Mouse (Mus musculus): Measurements from ENCODE around the gene Sel1l3. TPM values are rescaled to one million over a fixed set of nuclear protein-coding genes. Genes with fewer than 3 reads are reported as not detected.

The Sel1l3 gene
- polyA plus RNA-seq, 1 experiment from 2014 or later = 7.8 TPM

DNA sequence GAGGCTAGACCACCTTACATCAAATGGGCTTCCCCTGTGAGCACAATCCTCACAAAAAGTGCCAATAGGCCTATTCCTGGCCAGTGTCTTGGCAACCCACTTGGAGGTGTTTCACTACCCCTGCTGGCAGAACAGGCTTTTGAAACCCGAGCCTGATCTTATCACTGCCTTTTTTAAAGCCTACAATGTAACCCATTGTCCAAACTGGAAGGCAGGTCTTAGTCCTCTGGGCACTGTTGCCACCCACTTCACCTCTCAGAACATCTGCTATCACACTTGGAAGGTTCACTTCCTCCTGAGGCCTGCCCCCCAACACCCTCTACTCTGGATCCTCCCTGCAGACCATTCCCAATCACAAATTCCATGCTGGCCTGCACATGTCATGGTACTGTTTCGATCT lies 27.4 kb upstream of the Sel1l3 start:
- H3K27ac ChIP-seq = no peak overlapping the region
- H3K9me3 ChIP-seq = no peaks in the 10 kb centered on the region
- H3K36me3 ChIP-seq = no peaks in the 10 kb centered on the region
- no peak overlapping the region for H3K9ac ChIP-seq
- WGBS = 51% methylated on average over 2 of the region's 2 CpGs
- 0 out of 2 replicates have a peak, but pooled peaks cover 1% of the 10 kb centered on the region for H3K4me1 ChIP-seq
- no peak overlapping the region for H3K4me2 ChIP-seq
- no peak overlapping the region for H3K4me3 ChIP-seq (replicated peaks)
- ATAC-seq (ENCODE audit: insufficient read depth, low FRiP score, low read depth) = peak; percentile 61
- 0 out of 2 replicates have a peak, but pooled peaks cover 4% of the 10 kb centered on the region for H3K27me3 ChIP-seq (replicated peaks)

GRCm38 (mm10) chr5:53239831-53240440 lies 26.2 kb upstream of the Sel1l3 start:
- Histone ChIP-seq H3K27me3 (replicated peaks) (no peaks in the 10 kb centered on the region), H3K9me3 (no peaks in the 10 kb centered on the region), H3K9ac (no peak overlapping the region), H3K4me3 (replicated peaks) (no peak overlapping the region), H3K4me2 (no peak overlapping the region), H3K36me3 (no peaks in the 10 kb centered on the region), H3K27ac (no peak overlapping the region), H3K4me1 (peaks cover 6% of the 10 kb centered on the region; the same call in 1 of the 2 replicates)
- ATAC-seq (ENCODE audit: insufficient read depth, low FRiP score, low read depth) = no peak
- WGBS = 49% methylated on average over 11 of the region's 11 CpGs

DNA sequence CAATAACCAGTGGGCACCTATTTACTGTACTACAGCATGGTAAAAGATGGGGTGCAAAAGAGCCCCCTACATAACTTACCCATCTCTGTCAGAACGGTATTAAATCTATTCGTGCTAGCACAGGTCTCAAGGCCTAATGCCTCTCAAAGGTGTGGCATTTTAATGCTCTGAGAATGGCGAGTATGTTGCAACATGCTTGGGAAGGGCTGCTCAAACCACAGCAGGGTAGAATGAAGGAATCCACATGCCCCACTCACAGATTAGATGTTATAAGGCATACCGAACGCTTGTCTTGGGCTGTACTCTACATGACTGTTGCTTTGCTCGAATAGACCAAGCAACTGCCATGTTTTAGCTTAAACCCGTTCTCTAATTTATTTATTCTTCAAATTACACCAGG lies 25.5 kb upstream of the Sel1l3 start:
- no peak overlapping the region for H3K4me3 ChIP-seq (replicated peaks)
- H3K36me3 ChIP-seq = no peaks in the 10 kb centered on the region
- H3K27me3 ChIP-seq (replicated peaks) = no peaks in the 10 kb centered on the region
- no peak overlapping the region for H3K4me2 ChIP-seq
- 81% methylated on average over 7 of the region's 7 CpGs for WGBS
- no peak for ATAC-seq (ENCODE audit: insufficient read depth, low FRiP score, low read depth)
- H3K4me1 ChIP-seq = peaks cover 6% of the 10 kb centered on the region; the same call in 1 of the 2 replicates
- no peaks in the 10 kb centered on the region for H3K9me3 ChIP-seq
- no peak overlapping the region for H3K9ac ChIP-seq
- H3K27ac ChIP-seq = no peak overlapping the region

GRCm38 (mm10) chr5:53238761-53239160 lies 25.0 kb upstream of the Sel1l3 start:
- H3K9me3 ChIP-seq = no peaks in the 10 kb centered on the region
- H3K4me3 ChIP-seq (replicated peaks) = no peak overlapping the region
- peaks cover 6% of the 10 kb centered on the region; the same call in 1 of the 2 replicates for H3K4me1 ChIP-seq
- no peak overlapping the region for H3K27ac ChIP-seq
- H3K9ac ChIP-seq = no peak overlapping the region
- no peak overlapping the region for H3K4me2 ChIP-seq
- 85% methylated on average over 7 of the region's 7 CpGs for WGBS
- H3K27me3 ChIP-seq (replicated peaks) = no peaks in the 10 kb centered on the region
- no peak for ATAC-seq (ENCODE audit: insufficient read depth, low FRiP score, low read depth)
- no peaks in the 10 kb centered on the region for H3K36me3 ChIP-seq

GRCm38 (mm10) chr5:53236749-53237148 lies 23.0 kb upstream of the Sel1l3 start:
- no peak for ATAC-seq (ENCODE audit: insufficient read depth, low FRiP score, low read depth)
- no peak overlapping the region for H3K4me3 ChIP-seq (replicated peaks)
- H3K27ac ChIP-seq = no peak overlapping the region

DNA sequence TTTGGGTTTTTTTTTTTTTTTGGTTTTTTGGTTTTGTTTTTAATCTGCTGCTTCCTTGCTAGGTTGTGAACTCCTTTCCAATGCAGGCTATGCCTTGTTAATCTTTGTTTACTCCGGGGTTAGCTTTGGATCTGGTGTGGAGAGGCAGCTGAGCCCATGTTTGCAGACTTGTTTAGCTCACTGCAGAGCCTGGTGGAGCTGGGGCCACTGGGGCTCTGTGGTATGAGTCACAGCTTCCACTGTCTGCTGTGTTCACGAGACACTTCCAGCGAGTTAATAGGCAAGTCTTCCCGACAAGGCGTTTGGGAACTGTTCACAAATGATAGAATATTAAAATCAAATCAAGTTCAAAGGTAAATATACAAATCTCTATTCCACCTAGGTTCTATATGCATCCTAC lies 22.4 kb upstream of the Sel1l3 start:
- H3K4me3 ChIP-seq (replicated peaks) = no peak overlapping the region
- no peak overlapping the region for H3K9ac ChIP-seq
- H3K9me3 ChIP-seq = no peaks in the 10 kb centered on the region
- no peaks in the 10 kb centered on the region for H3K27me3 ChIP-seq (replicated peaks)
- no peak overlapping the region for H3K4me2 ChIP-seq
- ATAC-seq (ENCODE audit: insufficient read depth, low FRiP score, low read depth) = peak; percentile 72
- no peaks in the 10 kb centered on the region for H3K36me3 ChIP-seq
- WGBS = 12% methylated on average over 5 of the region's 5 CpGs
- peaks cover 6% of the 10 kb centered on the region; the same call in 1 of the 2 replicates for H3K4me1 ChIP-seq
- H3K27ac ChIP-seq = no peak overlapping the region

More at GRCm38 (mm10) chr5:53236749-53237148, 23.0 kb upstream of the Sel1l3 start:
- Histone ChIP-seq H3K4me2 (no peak overlapping the region), H3K9ac (no peak overlapping the region), H3K27me3 (replicated peaks) (no peaks in the 10 kb centered on the region), H3K9me3 (no peaks in the 10 kb centered on the region), H3K36me3 (no peaks in the 10 kb centered on the region), H3K4me1 (peaks cover 6% of the 10 kb centered on the region; the same call in 1 of the 2 replicates)
- 82% methylated on average over 7 of the region's 8 CpGs for WGBS

- Histone ChIP-seq H3K9ac (no peak overlapping the region), H3K27me3 (replicated peaks) (no peaks in the 10 kb centered on the region), H3K4me3 (replicated peaks) (no peak overlapping the region), H3K4me2 (no peak overlapping the region), H3K9me3 (no peaks in the 10 kb centered on the region), H3K27ac (peak overlapping the region; percentile 8; the same call in 1 of the 2 replicates), H3K36me3 (no peaks in the 10 kb centered on the region), H3K4me1 (peaks cover 6% of the 10 kb centered on the region; the same call in 1 of the 2 replicates)
- ATAC-seq (ENCODE audit: insufficient read depth, low FRiP score, low read depth) = 0 out of 2 replicates have a peak, but pooled peaks have one; percentile 65
- 7% methylated on average over 4 of the region's 4 CpGs for WGBS
These were observed 21.8 kb upstream of the Sel1l3 start for GRCm38 (mm10) chr5:53235551-53235950.

DNA sequence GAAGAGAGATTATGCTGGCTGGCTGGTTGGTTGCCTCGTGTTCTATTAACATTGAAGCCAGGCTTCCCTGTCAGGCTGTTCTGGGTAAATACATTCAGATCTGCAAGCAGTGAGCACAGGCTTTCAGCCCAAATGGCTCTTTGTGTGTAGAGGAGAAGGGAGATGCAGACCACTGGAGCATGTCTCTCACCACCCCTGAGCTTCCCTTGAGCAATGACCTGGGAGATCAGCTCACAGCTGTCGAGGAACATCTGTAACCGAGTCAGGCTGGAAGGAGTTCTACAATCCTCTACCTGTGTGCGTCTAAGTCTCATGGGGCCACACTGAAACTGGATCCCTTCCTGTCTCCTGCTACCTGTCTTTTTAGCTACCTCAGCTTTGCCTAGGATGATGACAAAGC lies 16.8 kb upstream of the Sel1l3 start:
- no peak overlapping the region for H3K9ac ChIP-seq
- no peak overlapping the region for H3K27ac ChIP-seq
- no peak overlapping the region for H3K4me2 ChIP-seq
- no peaks in the 10 kb centered on the region for H3K36me3 ChIP-seq
- H3K4me1 ChIP-seq = peaks cover 2% of the 10 kb centered on the region; the same call in 1 of the 2 replicates
- 60% methylated on average over 4 of the region's 4 CpGs for WGBS
- no peaks in the 10 kb centered on the region for H3K9me3 ChIP-seq
- no peaks in the 10 kb centered on the region for H3K27me3 ChIP-seq (replicated peaks)
- H3K4me3 ChIP-seq (replicated peaks) = no peak overlapping the region
- no peak for ATAC-seq (ENCODE audit: insufficient read depth, low FRiP score, low read depth)

DNA sequence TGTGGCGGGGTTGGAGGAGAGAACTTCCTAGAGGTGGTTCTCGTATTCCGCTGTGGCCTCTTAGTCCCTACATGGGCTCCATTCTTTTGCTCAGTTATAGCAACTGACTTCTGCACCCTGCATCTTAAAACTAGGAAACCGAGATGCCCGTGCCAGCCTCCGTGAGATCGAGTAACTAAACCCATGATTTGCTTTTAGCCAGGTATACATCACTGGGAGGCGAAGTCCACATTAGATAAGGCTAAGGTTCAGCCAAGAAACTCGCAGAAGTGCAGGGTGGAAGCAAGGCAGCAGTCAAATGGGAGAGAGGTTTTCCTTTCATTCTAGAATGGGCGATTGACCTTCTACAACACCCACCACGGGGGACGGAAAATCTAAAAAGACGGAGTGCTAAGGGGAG lies 11.7 kb upstream of the Sel1l3 start:
- Histone ChIP-seq H3K9me3 (no peaks in the 10 kb centered on the region), H3K36me3 (no peaks in the 10 kb centered on the region), H3K4me1 (no peaks in the 10 kb centered on the region), H3K4me2 (no peak overlapping the region), H3K27ac (no peak overlapping the region), H3K4me3 (replicated peaks) (no peak overlapping the region), H3K9ac (no peak overlapping the region), H3K27me3 (replicated peaks) (no peaks in the 10 kb centered on the region)
- 78% methylated on average over 13 of the region's 13 CpGs for WGBS
- ATAC-seq (ENCODE audit: insufficient read depth, low FRiP score, low read depth) = 0 out of 2 replicates have a peak, but pooled peaks have one; percentile 10

DNA sequence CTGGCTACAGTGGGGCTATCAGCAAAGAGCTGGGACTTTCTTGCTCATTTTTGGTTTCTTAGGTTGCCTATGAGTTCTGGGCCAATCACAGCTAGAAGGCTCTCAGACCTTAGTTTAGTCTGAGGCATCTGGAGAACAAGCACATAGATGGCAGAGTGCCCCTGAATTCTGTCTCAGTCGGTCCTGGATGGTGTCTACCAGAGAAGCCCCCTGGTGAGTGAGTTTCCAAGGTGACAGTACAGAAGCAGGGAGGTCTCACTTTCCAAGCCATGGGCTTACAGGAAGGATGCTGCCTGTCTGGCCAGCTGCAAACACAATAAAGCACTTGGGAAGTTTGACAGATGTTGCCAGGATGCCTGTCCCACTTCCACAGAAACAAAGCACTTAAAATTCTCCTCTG lies 1.1 kb upstream of the Sel1l3 start:
- WGBS = 0% methylated on average over 1 of the region's 1 CpGs
- H3K27ac ChIP-seq = no peak overlapping the region
- no peak overlapping the region for H3K4me3 ChIP-seq (replicated peaks)
- H3K36me3 ChIP-seq = no peaks in the 10 kb centered on the region
- no peaks in the 10 kb centered on the region for H3K9me3 ChIP-seq
- H3K9ac ChIP-seq = no peak overlapping the region
- H3K4me1 ChIP-seq = 0 out of 2 replicates have a peak, but pooled peaks cover 4% of the 10 kb centered on the region
- no peak overlapping the region for H3K4me2 ChIP-seq
- 0 out of 2 replicates have a peak, but pooled peaks cover 14% of the 10 kb centered on the region for H3K27me3 ChIP-seq (replicated peaks)
- ATAC-seq (ENCODE audit: insufficient read depth, low FRiP score, low read depth) = no peak

DNA sequence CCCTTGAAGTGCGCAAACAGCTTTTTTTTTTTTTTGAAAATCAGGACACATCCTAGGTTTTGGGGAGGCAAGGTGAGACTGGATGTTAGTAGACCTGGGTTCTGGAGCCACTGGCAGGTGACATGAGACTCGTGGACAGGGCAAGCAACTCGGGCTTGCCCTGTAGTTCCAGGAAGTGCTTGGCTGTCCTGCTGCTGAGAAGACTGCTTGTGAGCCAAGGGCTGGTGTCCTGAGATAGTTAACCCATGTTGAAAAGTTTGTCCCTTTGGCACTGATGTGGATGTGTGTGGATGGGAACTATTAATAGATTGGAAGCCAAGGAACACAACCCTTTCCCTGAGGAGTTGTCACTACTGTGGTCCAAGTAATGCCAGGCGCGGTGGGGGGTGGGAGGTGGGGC lies 635 bp upstream of the Sel1l3 start:
- Histone ChIP-seq H3K4me2 (peak overlapping the region; percentile 98; the same call in 1 of the 2 replicates), H3K36me3 (no peaks in the 10 kb centered on the region), H3K4me1 (0 out of 2 replicates have a peak, but pooled peaks cover 4% of the 10 kb centered on the region), H3K9me3 (no peaks in the 10 kb centered on the region), H3K27ac (no peak overlapping the region), H3K9ac (no peak overlapping the region), H3K4me3 (replicated peaks) (peak overlapping the region; percentile 61; the same call in 1 of the 2 replicates), H3K27me3 (replicated peaks) (0 out of 2 replicates have a peak, but pooled peaks cover 14% of the 10 kb centered on the region)
- WGBS = 22% methylated on average over 5 of the region's 5 CpGs
- ATAC-seq (ENCODE audit: insufficient read depth, low FRiP score, low read depth) = no peak
